Mouse (Mus musculus): ENCODE data around the gene Pi4k2a. TPM values are rescaled to one million over a fixed set of nuclear protein-coding genes. Genes with fewer than 3 reads are reported as not detected.

Pi4k2a gene
- 13.7 and 16.3 TPM in 2 replicates for total RNA-seq (2014; rRNA removed)
- polyA plus RNA-seq (2015; fragmentation: Nextera tagmentation; extraction: Ambion mirVana): 29.7 and 34.1 TPM in 2 replicates

DNA sequence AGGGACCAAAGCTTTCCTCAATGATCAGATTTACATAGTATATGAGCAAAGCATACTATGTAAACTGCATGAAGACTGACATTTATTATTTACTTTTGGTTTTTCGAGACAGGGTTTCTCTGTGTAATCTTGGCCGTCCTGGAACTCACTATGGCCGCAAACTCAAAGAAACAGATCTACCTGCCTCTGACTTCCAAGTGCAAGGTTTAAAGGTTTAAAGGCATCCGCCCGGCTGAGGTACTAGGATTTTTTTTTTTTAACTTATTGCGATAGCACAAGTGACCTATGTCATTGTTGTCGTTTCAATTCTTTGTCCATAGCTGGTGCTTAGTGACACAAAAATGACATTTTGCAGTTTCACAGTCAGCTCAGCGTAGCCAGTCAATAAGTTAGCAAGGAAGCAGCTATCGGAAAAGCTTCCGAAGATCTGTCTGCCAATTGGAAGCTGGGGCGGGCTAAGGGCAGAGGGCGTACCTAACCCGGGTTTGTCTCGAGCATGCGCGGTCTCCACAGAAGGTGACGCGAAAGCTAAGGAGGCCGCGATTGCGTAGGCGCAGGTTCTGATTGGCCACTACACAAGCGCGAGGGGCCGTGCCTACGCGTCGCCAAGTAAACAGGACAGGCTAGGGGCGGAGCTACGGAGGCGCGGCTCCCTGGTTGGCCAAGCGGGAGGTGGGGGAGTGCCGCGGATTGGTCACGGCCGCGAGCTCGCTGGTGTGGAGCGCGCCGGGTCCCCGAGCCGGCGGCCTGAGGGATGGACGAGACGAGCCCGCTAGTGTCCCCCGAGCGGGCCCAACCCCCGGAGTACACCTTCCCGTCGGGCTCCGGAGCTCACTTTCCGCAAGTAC, at the start of gene Pi4k2a:
Gene Pi4k2a (plus strand): TSS at position 723 of the 848 bp plus-strand sequence.
- Histone ChIP-seq H3K27me3 (ENCODE audit: insufficient read depth, low read length) (no peaks in the 10 kb centered on the region), H3K4me2 (ENCODE audit: low read depth) (peak within 1 kb of the TSS; percentile 68), H3K4me1 (ENCODE audit: insufficient read depth) (peaks cover 18% of the 10 kb centered on the region; the same call in 1 of the 2 replicates), H3K36me3 (ENCODE audit: insufficient read depth) (0 out of 2 replicates have a peak, but pooled peaks cover 2% of the 10 kb centered on the region), H3K4me3 (ENCODE audit: low read depth, low read length) (peak within 1 kb of the TSS; percentile 99), H3K9ac (peak within 1 kb of the TSS; percentile 79), H3K9me3 (ENCODE audit: low read length) (no peaks in the 10 kb centered on the region), H3K27ac (ENCODE audit: low read depth, low read length) (peak within 1 kb of the TSS; percentile 84)
- WGBS: 1% methylated on average over 55 of the region's 55 CpGs
- DNase-seq (peak; percentile 100), ATAC-seq (peak; percentile 97)
- peak; percentile 1; the same call in 1 of the 2 replicates for TF ChIP-seq CTCF (IDR thresholded peaks at IDR 0.05; ENCODE audit: low read depth)

DNA sequence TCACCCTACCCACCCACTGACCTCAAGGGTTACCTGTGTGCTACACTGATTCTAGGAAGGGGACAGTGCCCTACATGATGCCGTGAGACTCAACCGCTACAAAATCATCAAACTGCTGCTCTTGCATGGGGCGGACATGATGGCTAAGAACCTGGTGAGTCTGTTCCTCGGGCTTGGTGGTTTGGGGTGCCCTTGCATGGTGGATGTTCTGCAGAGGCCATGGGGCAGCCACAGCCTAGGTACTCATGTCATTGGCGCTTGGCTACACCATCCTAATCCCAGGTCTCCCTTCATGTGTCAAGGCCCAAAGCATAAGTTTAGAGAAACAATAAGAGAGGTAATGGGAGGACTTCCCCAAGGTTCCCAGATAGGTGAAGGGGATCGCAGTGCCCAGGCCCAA, 46.3 kb upstream of the Pi4k2a start:
- no peaks in the 10 kb centered on the region for H3K36me3 ChIP-seq (ENCODE audit: insufficient read depth)
- no peak for TF ChIP-seq CTCF (IDR thresholded peaks at IDR 0.05; ENCODE audit: low read depth)
- H3K4me1 ChIP-seq (ENCODE audit: insufficient read depth): no peaks in the 10 kb centered on the region
- H3K4me3 ChIP-seq (ENCODE audit: low read depth, low read length): no peak overlapping the region
- no peak overlapping the region for H3K9ac ChIP-seq
- H3K27me3 ChIP-seq (ENCODE audit: insufficient read depth, low read length): no peaks in the 10 kb centered on the region
- H3K27ac ChIP-seq (ENCODE audit: low read depth, low read length): no peak overlapping the region
- DNase-seq: no peak
- no peak for ATAC-seq
- no peak overlapping the region for H3K4me2 ChIP-seq (ENCODE audit: low read depth)
- WGBS: 96% methylated on average over 6 of the region's 6 CpGs
- no peaks in the 10 kb centered on the region for H3K9me3 ChIP-seq (ENCODE audit: low read length)

DNA sequence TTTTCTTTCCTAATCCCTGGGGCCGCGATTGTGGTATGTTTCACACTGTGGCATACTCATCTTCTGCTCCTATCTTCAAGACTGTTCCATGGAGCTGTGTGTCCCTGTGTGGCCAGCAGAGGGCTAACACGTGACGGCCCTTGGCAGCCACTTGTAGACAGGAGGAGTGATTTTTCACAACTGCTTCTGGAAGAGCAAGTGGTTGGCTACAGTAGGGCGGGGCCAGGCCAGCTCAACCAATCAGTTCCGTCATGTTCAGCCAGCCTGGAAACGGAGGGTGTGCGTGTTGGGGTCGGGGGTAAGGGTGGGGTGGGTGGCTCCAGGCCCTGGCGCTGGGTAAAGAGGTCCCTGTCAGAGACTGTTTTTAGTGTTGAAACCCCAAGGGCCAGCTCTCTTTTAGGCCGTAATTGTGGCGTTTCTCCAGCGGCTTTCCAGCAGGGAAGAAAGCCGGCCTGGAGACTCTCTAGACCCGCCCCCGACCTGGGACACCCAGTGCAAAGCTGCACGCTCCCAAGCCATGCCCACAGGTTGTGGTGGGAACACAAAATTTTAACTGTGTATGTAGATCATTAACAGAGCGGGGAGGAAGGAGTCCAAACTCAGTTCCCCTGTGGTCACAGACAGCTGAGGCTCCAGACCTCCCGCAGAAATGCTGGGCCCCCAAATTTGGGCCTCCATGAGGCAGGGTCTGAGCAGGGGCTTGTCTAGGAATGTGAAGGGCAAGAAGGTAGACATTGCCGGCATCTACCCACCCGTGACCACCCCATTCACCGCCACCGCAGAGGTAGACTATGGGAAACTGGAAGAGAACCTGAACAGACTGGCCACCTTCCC, 44.8 kb upstream of the Pi4k2a start, which contains the start of gene Hoga1:
Gene Hoga1 (plus strand): TSS at position 342 of the 834 bp plus-strand sequence.
- peak; percentile 77 for TF ChIP-seq CTCF (IDR thresholded peaks at IDR 0.05; ENCODE audit: low read depth)

DNA sequence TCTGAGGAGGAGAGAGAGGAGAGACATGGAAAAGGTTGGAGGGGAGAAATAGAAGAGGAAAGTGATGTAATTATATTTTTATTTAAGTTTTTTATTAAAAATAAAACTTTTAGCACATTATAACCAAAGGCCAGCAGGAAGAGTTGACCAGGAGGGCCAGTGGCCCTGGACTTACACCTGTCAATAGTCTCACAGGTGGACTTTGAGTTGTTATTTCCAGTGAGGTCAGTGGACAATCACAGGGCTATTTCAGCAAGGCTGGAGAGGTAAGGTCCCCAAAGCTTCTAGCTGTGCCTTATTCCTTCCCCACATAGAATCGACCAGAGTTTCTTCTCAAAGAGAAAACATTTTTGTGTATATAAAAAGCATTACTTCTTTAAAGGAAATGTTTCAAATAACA, 40.0 kb upstream of the Pi4k2a start:
- WGBS: 88% methylated on average over 1 of the region's 1 CpGs
- no peak overlapping the region for H3K4me2 ChIP-seq (ENCODE audit: low read depth)
- TF ChIP-seq CTCF (IDR thresholded peaks at IDR 0.05; ENCODE audit: low read depth): no peak
- H3K27me3 ChIP-seq (ENCODE audit: insufficient read depth, low read length): no peaks in the 10 kb centered on the region
- no peak for ATAC-seq
- H3K9ac ChIP-seq: no peak overlapping the region
- no peak overlapping the region for H3K27ac ChIP-seq (ENCODE audit: low read depth, low read length)
- no peaks in the 10 kb centered on the region for H3K9me3 ChIP-seq (ENCODE audit: low read length)
- DNase-seq: no peak
- no peak overlapping the region for H3K4me3 ChIP-seq (ENCODE audit: low read depth, low read length)
- no peaks in the 10 kb centered on the region for H3K36me3 ChIP-seq (ENCODE audit: insufficient read depth)
- no peaks in the 10 kb centered on the region for H3K4me1 ChIP-seq (ENCODE audit: insufficient read depth)

More for the DNA sequence above, 44.8 kb upstream of the Pi4k2a start, which contains the start of gene Hoga1:
- Histone ChIP-seq H3K4me1 (ENCODE audit: insufficient read depth) (no peaks in the 10 kb centered on the region), H3K9ac (no peak within 1 kb of the TSS; the same call in 1 of the 2 replicates), H3K36me3 (ENCODE audit: insufficient read depth) (no peaks in the 10 kb centered on the region), H3K27me3 (ENCODE audit: insufficient read depth, low read length) (no peaks in the 10 kb centered on the region), H3K27ac (ENCODE audit: low read depth, low read length) (no peak within 1 kb of the TSS), H3K4me2 (ENCODE audit: low read depth) (peak within 1 kb of the TSS; percentile 41), H3K9me3 (ENCODE audit: low read length) (no peaks in the 10 kb centered on the region), H3K4me3 (ENCODE audit: low read depth, low read length) (peak within 1 kb of the TSS; percentile 12; the same call in 1 of the 2 replicates)
- ATAC-seq (peak; percentile 94), DNase-seq (peak; percentile 64)
- WGBS: 24% methylated on average over 23 of the region's 23 CpGs

DNA sequence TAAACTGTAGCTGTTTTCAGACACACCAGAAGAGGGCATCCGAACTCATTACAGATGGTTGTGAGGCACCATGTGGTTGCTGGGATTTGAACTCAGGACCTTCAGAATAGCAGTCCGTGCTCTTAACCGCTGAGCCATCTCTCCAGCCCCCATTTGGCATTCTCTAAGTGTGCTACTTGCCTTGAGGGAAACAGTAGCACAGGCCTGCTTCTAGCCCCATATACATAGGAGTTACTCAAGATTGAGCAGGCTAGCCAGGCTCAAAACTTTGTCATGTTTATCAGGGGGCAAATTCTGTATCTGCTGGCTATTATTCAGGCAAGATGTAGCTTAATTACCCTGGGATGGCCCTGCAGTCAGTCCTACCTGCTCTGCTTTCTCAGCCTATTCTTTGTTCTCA, 38.9 kb upstream of the Pi4k2a start:
- ATAC-seq: no peak
- Histone ChIP-seq H3K4me1 (ENCODE audit: insufficient read depth) (no peaks in the 10 kb centered on the region), H3K9ac (no peak overlapping the region), H3K27me3 (ENCODE audit: insufficient read depth, low read length) (no peaks in the 10 kb centered on the region), H3K36me3 (ENCODE audit: insufficient read depth) (no peaks in the 10 kb centered on the region), H3K4me2 (ENCODE audit: low read depth) (no peak overlapping the region), H3K4me3 (ENCODE audit: low read depth, low read length) (no peak overlapping the region), H3K27ac (ENCODE audit: low read depth, low read length) (no peak overlapping the region), H3K9me3 (ENCODE audit: low read length) (no peaks in the 10 kb centered on the region)
- TF ChIP-seq CTCF (IDR thresholded peaks at IDR 0.05; ENCODE audit: low read depth): no peak
- no peak for DNase-seq
- WGBS: 89% methylated on average over 3 of the region's 3 CpGs

DNA sequence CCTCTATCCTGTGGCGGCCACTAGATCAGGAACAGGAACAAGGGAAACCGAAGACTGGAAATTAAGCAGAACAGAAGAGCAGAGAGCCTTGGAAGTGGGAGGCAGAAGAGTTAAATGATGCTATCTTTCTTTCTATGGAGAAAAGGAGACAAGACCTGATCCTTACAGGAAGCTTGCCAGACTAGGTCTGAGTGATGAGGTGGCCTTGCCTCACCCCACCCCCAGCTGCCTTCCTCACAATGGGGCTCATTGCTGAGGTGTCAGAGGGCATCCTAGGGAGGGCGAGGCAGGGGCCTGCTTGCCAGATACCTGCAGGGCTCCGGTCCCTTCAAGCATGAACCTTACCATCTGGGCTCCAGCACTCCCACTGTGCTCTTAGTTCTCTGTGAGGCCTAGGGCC, 38.3 kb upstream of the Pi4k2a start, which contains the start of gene 4933411K16Rik:
Gene 4933411K16Rik (plus strand): TSS at position 301 of the 400 bp plus-strand sequence.
- ATAC-seq: no peak
- WGBS: 87% methylated on average over 4 of the region's 4 CpGs

More for the DNA sequence above, 38.3 kb upstream of the Pi4k2a start, which contains the start of gene 4933411K16Rik:
- H3K4me1 ChIP-seq (ENCODE audit: insufficient read depth): no peaks in the 10 kb centered on the region
- DNase-seq: no peak
- no peak within 1 kb of the TSS for H3K4me3 ChIP-seq (ENCODE audit: low read depth, low read length)
- no peaks in the 10 kb centered on the region for H3K9me3 ChIP-seq (ENCODE audit: low read length)
- H3K36me3 ChIP-seq (ENCODE audit: insufficient read depth): no peaks in the 10 kb centered on the region
- no peak within 1 kb of the TSS for H3K27ac ChIP-seq (ENCODE audit: low read depth, low read length)
- no peak within 1 kb of the TSS for H3K4me2 ChIP-seq (ENCODE audit: low read depth)
- no peak within 1 kb of the TSS for H3K9ac ChIP-seq
- TF ChIP-seq CTCF (IDR thresholded peaks at IDR 0.05; ENCODE audit: low read depth): no peak
- no peaks in the 10 kb centered on the region for H3K27me3 ChIP-seq (ENCODE audit: insufficient read depth, low read length)
